Mouse (Mus musculus) E14TG2a.4 (cell line): ENCODE results near the gene 1810010D01Rik.
A peak's percentile ranks its signal among the peaks of the same experiment; 100 is the strongest.

Experiments
- H3K27me3 ChIP-seq: 2 replicates; pipeline ENCODE4 v1.6.1; 2014; ENCODE audit warnings: low read length, control low read depth; ENCODE audit not compliant: insufficient read depth
- H3K36me3 ChIP-seq: 2 replicates; pipeline ENCODE4 v1.6.1; 2014; ENCODE audit warnings: low read length, control low read depth; ENCODE audit not compliant: insufficient read depth
- H3K4me1 ChIP-seq: replicated peaks from 2 replicates; pipeline ENCODE4 v1.6.1; 2014; ENCODE audit warnings: low read depth, low read length, control low read depth
- H3K4me3 ChIP-seq: replicated peaks from 2 replicates; pipeline ENCODE4 v1.5.1; 2014; ENCODE audit warnings: mild to moderate bottlenecking, low read length
- H3K9me3 ChIP-seq: 2 replicates; pipeline ENCODE4 v1.6.1; 2014; ENCODE audit warnings: low read length, control low read depth
- CTCF ChIP-seq: conservative IDR thresholded peaks from 2 replicates; pipeline ENCODE4 v1.5.1; 2014; ENCODE audit warnings: low read length
- NANOG ChIP-seq: IDR thresholded peaks from 2 replicates; pipeline ENCODE4 v1.6.1; 2014; ENCODE audit warnings: borderline replicate concordance, low read length, mixed read lengths
- POU5F1 ChIP-seq: IDR thresholded peaks from 2 replicates; pipeline ENCODE4 v1.6.1; 2014; ENCODE audit warnings: low read length, borderline replicate concordance

The 1810010D01Rik gene

GRCm38 (mm10) chr7:145208006-145208405 is at the start of gene 1810010D01Rik:
TSS of gene 1810010D01Rik (minus strand) at chr7:145208119.
- Histone ChIP-seq H3K4me3 (no peak within 1 kb of the TSS), H3K27me3 (peaks cover 28% of the 10 kb centered on the region)
- TF ChIP-seq CTCF = no peak
- no peak for TF ChIP-seq NANOG

GRCm38 (mm10) chr7:145256092-145256491 is 48.2 kb upstream of the 1810010D01Rik start:
- no peak for TF ChIP-seq CTCF
- TF ChIP-seq POU5F1 = no peak
- TF ChIP-seq NANOG = no peak
- no peaks in the 10 kb centered on the region for H3K27me3 ChIP-seq
- 0 out of 2 replicates have a peak, but pooled peaks cover 5% of the 10 kb centered on the region for H3K9me3 ChIP-seq
- H3K4me1 ChIP-seq = peaks cover 6% of the 10 kb centered on the region; the same call in 1 of the 2 replicates
- H3K4me3 ChIP-seq = no peak overlapping the region
- H3K36me3 ChIP-seq = peaks cover 93% of the 10 kb centered on the region

More at GRCm38 (mm10) chr7:145208006-145208405, at the start of gene 1810010D01Rik:
- Histone ChIP-seq H3K4me1 (peaks cover 55% of the 10 kb centered on the region), H3K9me3 (no peaks in the 10 kb centered on the region), H3K36me3 (no peaks in the 10 kb centered on the region)

DNA sequence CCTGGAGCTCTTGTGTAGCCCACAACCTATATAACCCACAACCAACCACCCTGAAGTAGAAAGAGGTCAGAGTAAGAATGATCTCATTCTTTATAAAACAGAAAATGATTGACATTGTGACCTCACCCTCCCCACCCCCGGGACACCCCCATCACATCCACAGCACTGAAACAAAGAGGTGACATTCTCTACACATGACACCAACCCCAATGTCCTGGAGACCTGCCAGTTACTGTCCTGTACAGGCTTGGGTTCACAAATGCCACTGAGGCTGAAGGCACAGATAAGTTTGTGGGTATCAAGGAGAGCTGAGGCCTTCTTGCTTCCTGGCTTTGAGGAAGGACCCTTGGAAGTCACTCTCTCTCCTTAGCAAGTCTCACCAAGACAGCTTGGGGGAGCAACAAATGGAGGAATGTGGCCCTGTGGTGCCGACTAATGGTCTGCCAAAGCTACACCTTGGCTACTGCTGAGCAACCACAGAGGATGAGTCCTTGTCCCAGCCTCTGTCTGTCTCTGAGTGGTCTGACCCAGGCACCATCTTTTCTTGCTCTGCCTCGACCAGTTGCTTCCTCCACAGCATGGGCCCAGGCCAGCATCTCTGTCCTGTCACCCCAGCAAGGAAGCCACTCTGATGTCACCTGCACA is 46.2 kb upstream of the 1810010D01Rik start:
- 0 out of 2 replicates have a peak, but pooled peaks cover 5% of the 10 kb centered on the region for H3K9me3 ChIP-seq
- no peaks in the 10 kb centered on the region for H3K27me3 ChIP-seq
- H3K36me3 ChIP-seq = peaks cover 74% of the 10 kb centered on the region
- H3K4me3 ChIP-seq = no peak overlapping the region
- peaks cover 11% of the 10 kb centered on the region for H3K4me1 ChIP-seq
- TF ChIP-seq POU5F1 (no peak), NANOG (no peak), CTCF (no peak)

DNA sequence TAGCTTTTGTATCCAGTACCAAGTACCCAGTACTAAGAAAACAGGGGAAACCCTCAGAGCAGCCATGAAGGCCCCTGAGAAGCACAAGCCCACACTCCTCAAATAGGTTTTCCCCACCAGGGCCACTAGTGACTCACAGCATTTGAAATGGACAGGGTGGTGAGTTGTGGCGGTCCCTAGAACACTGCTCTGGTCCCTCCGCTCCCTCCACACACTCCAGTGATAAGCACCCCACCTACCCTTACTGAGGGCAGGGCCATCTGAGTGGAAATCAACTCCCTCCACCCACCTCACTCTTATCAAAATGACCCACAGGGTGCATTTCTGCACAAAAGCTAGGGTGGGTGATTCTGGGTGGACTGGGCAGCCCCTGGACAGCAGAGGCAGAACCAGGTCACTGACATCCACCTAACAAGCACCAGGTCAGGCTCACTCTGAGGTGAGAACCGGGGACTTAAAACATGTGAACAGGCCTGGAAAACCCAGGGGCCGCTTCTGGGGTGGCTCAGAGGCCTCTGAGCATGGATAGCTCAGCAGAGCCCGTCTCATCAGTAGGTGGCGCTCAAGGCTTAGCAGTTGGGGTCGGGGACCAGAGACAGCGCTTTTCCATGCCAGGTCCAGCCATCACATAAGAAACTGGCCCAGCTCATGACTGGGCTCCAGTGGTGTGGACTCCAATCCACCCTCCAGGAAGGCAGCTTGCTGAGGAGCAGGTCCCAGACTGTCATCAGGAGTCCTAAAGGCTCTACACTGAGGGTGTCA is 45.0 kb upstream of the 1810010D01Rik start:
- Histone ChIP-seq H3K27me3 (no peaks in the 10 kb centered on the region), H3K9me3 (0 out of 2 replicates have a peak, but pooled peaks cover 5% of the 10 kb centered on the region), H3K4me3 (no peak overlapping the region), H3K36me3 (peaks cover 61% of the 10 kb centered on the region), H3K4me1 (peaks cover 11% of the 10 kb centered on the region)
- peak; percentile 61 for TF ChIP-seq CTCF
- TF ChIP-seq NANOG = no peak
- TF ChIP-seq POU5F1 = no peak

- Histone ChIP-seq H3K9me3 (0 out of 2 replicates have a peak, but pooled peaks cover 5% of the 10 kb centered on the region), H3K36me3 (peaks cover 35% of the 10 kb centered on the region), H3K4me3 (no peak overlapping the region), H3K4me1 (peaks cover 11% of the 10 kb centered on the region), H3K27me3 (no peaks in the 10 kb centered on the region)
- no peak for TF ChIP-seq NANOG
Measured at GRCm38 (mm10) chr7:145250225-145250624, 42.3 kb upstream of the 1810010D01Rik start.

DNA sequence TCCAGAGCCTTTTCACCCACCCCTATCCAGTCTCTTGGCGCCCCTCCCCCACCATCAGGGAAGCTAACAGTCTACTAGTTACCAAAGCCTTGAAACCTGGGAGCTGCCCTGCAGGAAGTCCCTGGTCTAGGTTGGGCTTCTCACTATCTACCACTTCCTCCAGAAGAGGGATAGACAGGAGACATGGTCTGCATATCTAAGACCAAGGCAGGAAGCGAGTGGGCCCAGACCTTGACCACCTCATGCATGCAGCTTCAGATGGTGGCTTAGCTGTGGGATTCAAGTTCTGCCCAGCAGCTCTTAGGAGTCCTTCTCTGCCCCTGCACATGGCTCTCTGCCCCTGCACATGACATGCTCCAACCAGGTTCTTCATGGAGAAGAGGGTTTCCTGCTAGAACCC is 41.0 kb upstream of the 1810010D01Rik start:
- Histone ChIP-seq H3K9me3 (0 out of 2 replicates have a peak, but pooled peaks cover 5% of the 10 kb centered on the region), H3K4me3 (no peak overlapping the region), H3K4me1 (peaks cover 10% of the 10 kb centered on the region), H3K36me3 (peaks cover 22% of the 10 kb centered on the region; the same call in 1 of the 2 replicates), H3K27me3 (no peaks in the 10 kb centered on the region)
- TF ChIP-seq CTCF (no peak), POU5F1 (no peak), NANOG (no peak)

DNA sequence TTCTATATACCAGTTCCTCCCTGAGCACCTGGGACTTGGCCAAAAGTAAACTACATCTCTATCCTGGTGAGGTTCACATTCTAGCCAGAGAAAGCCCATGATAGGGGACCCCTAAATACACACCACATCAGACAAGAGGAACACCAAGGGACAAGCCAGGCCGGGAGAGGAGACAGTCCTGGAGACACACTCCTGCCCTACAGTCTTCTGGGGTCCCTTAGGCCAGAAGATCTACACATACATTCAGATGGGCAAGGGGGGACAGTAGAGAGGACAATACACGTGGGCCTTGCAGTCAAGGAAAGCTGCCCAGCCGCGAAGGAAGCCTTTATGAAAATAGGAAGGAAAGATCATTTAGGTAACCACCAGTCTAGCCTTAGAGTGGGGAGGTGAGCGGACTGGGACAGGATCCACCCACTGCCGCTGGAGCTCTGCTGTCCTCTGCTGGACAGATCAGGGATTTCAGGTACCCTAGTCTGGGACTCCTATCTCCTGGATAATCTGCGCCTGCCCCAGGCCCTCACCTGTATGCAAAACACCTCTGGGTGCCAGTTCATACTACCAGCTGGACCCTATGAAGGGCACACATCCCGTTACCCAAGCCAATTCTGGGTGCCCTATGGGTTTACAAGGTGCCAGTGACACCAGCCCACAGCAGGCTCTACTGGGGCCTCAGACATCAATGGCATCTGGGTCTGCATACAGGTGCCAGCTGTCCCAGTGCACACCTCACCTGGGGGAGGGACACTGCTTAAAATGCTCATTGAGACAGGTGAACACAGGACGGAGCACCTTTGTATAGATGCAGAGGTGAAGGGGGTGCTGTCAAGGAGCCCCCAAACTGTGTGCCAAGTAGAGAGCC is 35.2 kb upstream of the 1810010D01Rik start:
- H3K9me3 ChIP-seq = 0 out of 2 replicates have a peak, but pooled peaks cover 3% of the 10 kb centered on the region
- no peak for TF ChIP-seq NANOG
- peak; percentile 97 for TF ChIP-seq CTCF
- no peaks in the 10 kb centered on the region for H3K36me3 ChIP-seq
- peaks cover 39% of the 10 kb centered on the region for H3K4me1 ChIP-seq
- no peak overlapping the region for H3K4me3 ChIP-seq
- H3K27me3 ChIP-seq = no peaks in the 10 kb centered on the region

GRCm38 (mm10) chr7:145242028-145242427 is 34.1 kb upstream of the 1810010D01Rik start:
- no peaks in the 10 kb centered on the region for H3K36me3 ChIP-seq
- peaks cover 39% of the 10 kb centered on the region for H3K4me1 ChIP-seq
- TF ChIP-seq POU5F1 (no peak), NANOG (no peak), CTCF (no peak)
- no peaks in the 10 kb centered on the region for H3K27me3 ChIP-seq
- 0 out of 2 replicates have a peak, but pooled peaks cover 3% of the 10 kb centered on the region for H3K9me3 ChIP-seq
- no peak overlapping the region for H3K4me3 ChIP-seq
